Mouse (Mus musculus) liver (tissue): ENCODE data around the gene Islr.
"Not testable (repeated sequence)": the region's sequence is repeated elsewhere in the genome, so short reads cannot be mapped to it uniquely, and the experiment has no call there.

Source experiments
- DNase-seq: peaks from one replicate; pipeline ENCODE4 v3.0.0-alpha.2; 2020; ENCODE audit warnings: mixed read lengths

Gene Islr

DNA sequence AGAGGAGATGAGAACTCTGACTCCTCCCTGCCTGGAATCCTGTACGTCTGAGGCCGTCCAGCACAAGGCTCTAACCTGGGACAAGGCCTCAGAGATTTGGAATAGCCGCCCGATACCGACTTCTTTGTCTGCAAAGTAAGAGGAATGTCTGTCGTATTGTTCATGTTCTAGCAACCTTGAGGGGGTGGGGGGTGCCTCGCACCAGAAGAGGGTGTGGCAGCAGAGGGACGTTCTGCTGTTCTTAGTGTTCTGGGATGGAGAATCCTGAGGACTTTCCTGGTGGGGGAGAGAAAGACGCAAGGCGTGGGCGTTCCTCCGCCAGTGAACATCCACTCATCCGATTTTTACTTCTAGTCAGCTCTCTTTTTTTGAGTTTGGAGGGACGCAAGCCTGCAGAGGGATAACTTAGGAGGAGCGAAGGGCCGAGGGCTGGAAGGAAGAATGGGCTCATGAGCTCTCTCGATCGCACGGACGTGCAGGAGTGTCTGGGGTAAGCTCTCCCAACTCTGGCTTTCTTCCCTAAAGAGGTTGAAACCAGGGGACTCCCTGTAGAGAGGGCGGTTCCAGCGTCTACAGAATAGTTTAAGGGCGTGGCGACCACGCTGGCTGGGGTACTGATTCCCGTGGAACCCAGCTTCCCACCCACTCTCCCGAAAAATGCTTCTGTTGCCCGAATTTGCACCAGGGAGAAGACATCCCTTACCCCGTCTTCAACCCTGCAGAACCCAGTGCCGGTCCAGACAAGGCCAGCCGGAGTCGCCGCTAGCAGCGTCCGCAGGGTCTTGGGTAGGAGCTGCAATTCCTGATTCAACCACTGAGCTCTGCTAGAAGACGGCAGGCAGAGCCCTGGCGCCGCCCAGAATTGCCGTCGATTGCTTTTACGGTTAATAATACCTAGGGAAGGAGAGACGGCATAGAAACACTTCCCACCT lies at the start of gene Islr, which contains the start of gene Islr2:
Gene Islr (minus strand): TSS at position 791 of the 932 bp plus-strand sequence.
Gene Islr2 (minus strand): TSS at position 804 of the 932 bp plus-strand sequence.
- DNase-seq: peak; percentile 74

DNA sequence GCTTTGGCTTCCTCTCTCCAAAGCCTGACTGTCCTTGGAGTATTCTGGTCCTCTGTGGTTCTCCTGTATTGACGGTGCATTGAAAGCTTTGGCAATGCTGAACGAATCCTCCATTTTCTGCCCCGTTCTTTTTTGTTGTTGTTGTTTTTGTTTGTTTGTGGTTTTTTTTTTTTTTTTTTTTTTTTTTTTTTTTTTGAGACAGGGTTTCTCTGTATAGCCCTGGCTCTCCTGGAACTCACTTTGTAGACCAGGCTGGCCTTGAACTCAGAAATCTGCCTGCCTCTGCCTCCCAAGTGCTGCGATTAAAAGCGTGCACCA lies 49.7 kb upstream of the Islr start:
- DNase-seq: not testable (repeated sequence)

DNA sequence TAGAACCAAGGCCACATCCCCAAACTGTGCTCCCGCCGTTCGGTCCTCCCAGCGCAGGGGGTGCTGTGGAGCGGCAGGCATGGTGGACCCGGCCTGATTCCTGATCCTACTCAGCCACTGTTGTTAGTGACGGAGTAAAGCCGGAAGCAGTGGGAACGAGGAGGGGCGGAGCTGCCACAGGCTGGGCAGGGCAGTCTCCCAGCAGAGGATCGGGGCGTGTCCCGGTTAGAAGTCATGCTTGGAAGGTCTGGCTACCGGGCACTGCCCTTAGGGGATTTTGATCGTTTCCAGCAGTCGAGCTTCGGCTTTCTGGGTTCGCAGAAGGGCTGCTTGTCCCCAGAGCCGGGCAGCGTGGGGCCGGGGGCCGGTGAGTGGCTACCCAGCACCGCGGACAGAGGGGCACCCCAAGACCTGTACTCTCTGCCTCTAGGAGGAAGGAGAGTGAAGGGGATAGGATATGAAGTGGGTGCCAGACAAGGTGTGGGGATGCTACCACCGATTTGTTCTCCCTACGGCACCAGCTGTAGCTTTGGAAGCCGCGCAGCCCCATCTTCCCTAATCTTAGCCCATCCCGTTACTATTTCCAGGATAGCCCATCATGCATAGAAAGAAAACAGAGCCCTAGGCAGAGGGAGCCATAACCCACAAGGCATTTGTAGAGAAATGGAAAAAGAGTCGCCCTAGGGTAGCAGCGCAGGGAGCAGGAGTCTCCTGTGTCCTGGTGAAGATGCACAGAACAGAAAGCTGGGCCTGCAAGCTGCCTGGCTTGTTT lies 49.1 kb upstream of the Islr start, which contains the start of gene Stoml1:
Gene Stoml1 (plus strand): TSS at position 132 of the 772 bp plus-strand sequence.
- peak; percentile 97 for DNase-seq

DNA sequence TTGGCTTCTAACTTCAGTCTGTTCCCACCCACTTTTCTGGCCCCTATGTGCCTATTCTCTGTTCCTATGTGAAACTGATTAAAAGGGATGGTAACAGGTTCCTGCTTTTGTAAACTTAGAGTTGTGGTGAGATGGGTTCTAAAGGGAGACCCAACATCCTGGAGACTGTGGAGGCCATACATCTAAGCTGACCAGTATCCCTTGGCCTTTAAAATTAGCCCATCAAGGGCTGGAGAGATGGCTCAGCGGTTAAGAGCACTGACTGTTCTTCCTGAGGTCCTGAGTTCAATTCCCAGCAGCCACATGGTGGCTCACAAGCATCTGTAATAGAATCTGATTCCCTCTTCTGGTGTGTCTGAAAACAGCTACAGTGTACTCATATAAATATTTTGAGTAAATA lies 46.6 kb upstream of the Islr start:
- not testable (repeated sequence) for DNase-seq

GRCm38 (mm10) chr9:58250322-58250721 lies 46.2 kb upstream of the Islr start:
- DNase-seq: no peak

DNA sequence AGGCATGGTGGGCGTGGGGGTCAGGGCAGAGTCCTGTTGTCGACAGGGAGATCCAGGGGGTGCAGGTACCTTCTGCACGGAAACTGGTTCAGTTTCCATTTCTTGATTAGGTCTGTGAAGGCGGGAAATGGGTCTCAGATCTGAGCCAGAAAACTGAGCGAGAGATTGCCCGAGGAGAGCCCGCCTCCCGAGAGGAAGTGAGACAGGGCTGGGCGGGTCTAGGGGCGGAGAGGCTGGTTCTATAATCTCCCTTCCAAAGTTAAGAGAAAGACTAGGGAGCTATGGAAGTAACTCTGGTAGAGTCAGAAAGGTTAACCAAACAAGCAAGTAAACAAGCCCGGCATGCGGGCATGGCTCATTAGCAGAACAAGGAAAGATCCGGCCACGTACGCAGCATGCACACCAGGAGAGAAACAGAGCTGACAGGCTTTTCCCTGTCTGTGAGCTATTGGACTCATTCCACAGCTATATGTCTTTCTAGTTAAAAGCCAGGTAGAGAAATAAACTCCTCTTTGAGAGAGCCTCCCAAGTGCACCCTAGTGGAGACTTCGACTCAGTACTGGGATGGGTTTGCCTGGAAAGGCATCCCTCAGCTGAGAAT lies 45.6 kb upstream of the Islr start, which contains the start of gene Pml:
Gene Pml (minus strand): TSS at position 195 of the 601 bp plus-strand sequence.
- peak; percentile 90 for DNase-seq

GRCm38 (mm10) chr9:58248746-58249413 lies 44.8 kb upstream of the Islr start:
- DNase-seq: peak; percentile 51

GRCm38 (mm10) chr9:58247064-58247759 lies 43.1 kb upstream of the Islr start:
- DNase-seq: peak; percentile 93

DNA sequence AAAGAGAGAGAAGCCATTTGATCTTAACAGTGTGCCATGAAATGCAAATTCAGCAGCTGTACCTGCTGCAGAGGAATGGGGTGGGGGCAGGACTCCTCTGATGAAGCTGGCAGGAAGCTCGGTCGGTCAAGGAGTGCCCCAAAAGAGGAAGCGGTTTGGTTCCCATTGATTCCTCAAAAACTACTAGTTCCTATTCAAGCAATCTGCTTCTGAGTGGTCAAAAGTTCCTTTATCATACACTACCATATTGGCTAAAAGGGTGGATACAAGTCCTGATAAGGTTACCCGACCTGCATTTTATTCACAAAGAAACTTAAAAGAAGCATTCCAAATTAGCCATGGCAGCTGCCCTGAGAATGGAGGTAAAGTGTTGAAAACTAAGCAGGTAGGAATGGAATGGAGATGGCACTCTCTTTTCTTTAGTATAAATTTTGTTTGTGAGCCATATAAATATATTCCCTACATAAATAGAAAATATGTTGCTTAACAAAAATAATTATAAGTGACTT lies 42.0 kb upstream of the Islr start:
- peak; percentile 75 for DNase-seq

GRCm38 (mm10) chr9:58243696-58244095 lies 39.6 kb upstream of the Islr start:
- no peak for DNase-seq

DNA sequence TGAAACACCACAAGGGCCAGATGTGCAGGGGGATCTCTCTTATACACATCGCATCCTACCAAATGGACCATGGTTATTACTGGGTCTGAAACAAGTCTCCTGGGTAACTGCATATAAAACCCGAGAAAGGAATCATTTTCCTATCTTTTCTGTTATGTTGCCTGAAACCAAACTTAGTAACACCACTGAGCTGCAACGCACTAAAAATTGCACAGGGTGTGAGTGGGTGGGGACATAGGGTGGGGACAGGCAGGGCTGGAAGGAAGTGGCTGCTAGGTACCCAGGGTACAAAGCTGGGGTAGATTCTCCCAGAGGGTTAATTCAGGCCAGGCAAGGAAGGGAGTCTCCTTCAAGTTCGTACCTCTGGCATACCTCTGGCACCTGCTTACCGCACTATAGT lies 38.6 kb upstream of the Islr start:
- peak; percentile 27 for DNase-seq

DNA sequence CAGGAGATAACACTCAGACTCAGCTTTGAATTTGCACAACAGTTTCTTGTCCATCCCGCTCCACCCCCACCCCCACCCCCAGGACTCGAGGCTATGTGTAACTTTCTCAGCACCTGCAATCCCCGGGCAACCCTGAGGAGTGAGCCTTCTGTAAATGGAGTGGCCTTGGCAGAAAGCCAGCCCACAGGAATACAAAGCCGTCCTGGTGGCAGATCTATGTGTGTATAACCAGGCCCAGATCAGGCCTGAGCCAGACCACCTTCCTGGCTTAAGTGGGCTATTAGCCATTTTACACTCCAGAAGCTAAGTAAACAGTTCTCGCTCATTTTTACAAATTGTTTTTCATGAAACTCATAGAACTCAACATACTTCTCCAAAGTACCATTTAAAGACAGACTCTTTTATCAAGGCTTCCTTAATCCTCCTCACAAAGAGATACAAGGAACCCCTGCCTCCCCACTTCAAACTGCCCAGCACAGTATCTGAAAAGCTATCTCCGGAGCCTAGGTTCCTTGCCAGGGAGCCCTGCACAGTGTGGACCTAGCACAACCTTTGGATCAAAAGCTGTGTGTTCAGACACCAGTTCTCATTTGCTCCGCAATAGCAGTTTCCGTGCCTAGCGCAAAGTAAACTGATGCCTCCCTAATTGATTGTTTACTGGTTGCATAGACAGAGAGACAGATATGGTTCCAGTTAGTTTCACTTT lies 37.8 kb upstream of the Islr start:
- DNase-seq: peak; percentile 26

GRCm38 (mm10) chr9:58234502-58235015 lies 30.5 kb upstream of the Islr start:
- peak; percentile 18 for DNase-seq

- no peak for DNase-seq
Observed at GRCm38 (mm10) chr9:58232374-58232773, 28.3 kb upstream of the Islr start.

DNA sequence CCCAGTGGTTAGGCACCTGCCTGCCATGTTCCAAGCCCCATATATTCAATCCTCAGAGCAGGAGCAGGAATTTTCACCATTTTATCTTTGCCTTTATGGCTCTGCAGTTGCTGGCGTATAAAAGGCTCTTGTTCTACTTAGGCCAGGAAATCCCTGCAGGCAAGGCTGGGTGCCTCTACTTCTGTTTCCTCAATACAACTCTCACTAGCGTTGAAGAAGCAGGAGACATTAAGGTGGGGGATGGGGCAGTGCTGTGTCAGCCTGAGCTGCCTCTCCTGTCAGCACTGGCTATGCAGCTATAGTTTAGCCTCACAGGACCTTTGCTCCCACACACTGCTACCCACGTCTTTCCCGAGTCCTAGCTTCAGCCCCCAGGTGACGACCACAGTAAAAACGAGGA lies 27.6 kb upstream of the Islr start:
- DNase-seq: peak; percentile 40

- no peak for DNase-seq
Observed at GRCm38 (mm10) chr9:58228777-58229466, 24.8 kb upstream of the Islr start.

GRCm38 (mm10) chr9:58225915-58226913 lies 22.1 kb upstream of the Islr start:
- peak; percentile 64 for DNase-seq

DNA sequence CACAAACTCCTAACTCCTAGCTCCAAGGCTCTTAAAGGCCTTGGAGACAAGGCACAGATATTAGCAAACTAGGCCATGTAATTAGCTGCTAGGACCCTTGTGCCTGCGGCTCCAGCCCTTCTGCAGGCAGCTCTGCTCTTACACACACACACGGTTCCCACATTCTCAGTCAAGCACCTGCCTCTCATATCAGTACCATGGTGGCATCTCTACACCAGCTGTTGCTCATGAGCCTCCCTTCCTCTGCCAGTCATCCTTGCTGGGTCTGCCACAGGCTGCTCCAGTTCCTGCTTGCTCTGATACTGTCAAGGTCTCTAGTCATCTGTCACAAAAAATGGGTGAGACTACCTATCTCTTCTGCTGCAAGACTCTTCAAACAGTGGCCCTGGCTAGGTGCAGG lies 20.2 kb upstream of the Islr start:
- no peak for DNase-seq
